Mouse (Mus musculus): ENCODE data around the gene Oxsr1.

- TF ChIP-seq CTCF (IDR thresholded peaks at IDR 0.05; ENCODE audit: control insufficient read depth, insufficient read depth, insufficient replicate concordance, low read depth, low read length) (no peak), POLR2A (IDR thresholded peaks at IDR 0.05; ENCODE audit: control insufficient read depth, low read depth, low read length) (no peak)
These were observed 75.4 kb downstream of the Oxsr1 start for GRCm38 (mm10) chr9:119246826-119247225.

All from testis, adult 2 months (tissue).